Mouse (Mus musculus) limb, embryonic 14.5 days (tissue): Measurements from ENCODE around the gene Gdf1. TPM values are rescaled to one million over a fixed set of nuclear protein-coding genes. Genes with fewer than 3 reads are reported as not detected.

Experiments used
- ATAC-seq: fragments of 200-750 bp; cut with Nextera tagmentation; 2 replicates; pipeline ENCODE4 v1.8.0; 2017; ENCODE audit warnings: low read depth, moderate number of reproducible peaks, moderate TSS enrichment; ENCODE audit not compliant: low FRiP score
- DNase-seq: peaks from one replicate; pipeline ENCODE4 v3.0.0-alpha.2; 2015; ENCODE audit warnings: low spot score
- H3K27ac ChIP-seq: fragments of 300-500 bp; sonication (generic); replicated peaks from 2 replicates; pipeline ENCODE4 v1.5.1; 2014; ENCODE audit warnings: low read depth, mild to moderate bottlenecking, low read length, moderate library complexity, mixed read lengths
- H3K27me3 ChIP-seq: fragments of 300-500 bp; sonication (generic); 2 replicates; pipeline ENCODE4 v1.6.1; 2014; ENCODE audit warnings: low read length, mixed read lengths; ENCODE audit not compliant: control insufficient read depth, insufficient read depth
- H3K36me3 ChIP-seq: fragments of 300-500 bp; sonication (generic); 2 replicates; pipeline ENCODE4 v1.6.1; 2014; ENCODE audit warnings: mild to moderate bottlenecking, low read length, moderate library complexity, mixed read lengths; ENCODE audit not compliant: control insufficient read depth, insufficient read depth
- H3K4me1 ChIP-seq: fragments of 300-500 bp; sonication (generic); 2 replicates; pipeline ENCODE4 v1.6.1; 2014; ENCODE audit warnings: antibody characterized with exemption, low read length, mixed read lengths; ENCODE audit not compliant: control insufficient read depth, insufficient read depth
- H3K4me2 ChIP-seq: fragments of 300-500 bp; sonication (generic); replicated peaks from 2 replicates; pipeline ENCODE4 v1.6.1; 2014; ENCODE audit warnings: low read depth, mild to moderate bottlenecking, low read length, moderate library complexity; ENCODE audit not compliant: severe bottlenecking
- H3K4me3 ChIP-seq: fragments of 300-500 bp; sonication (generic); replicated peaks from 2 replicates; pipeline ENCODE4 v1.5.1; 2014; ENCODE audit warnings: low read length
- H3K9ac ChIP-seq: fragments of 300-500 bp; sonication (generic); 2 replicates; pipeline ENCODE4 v1.6.1; 2014; ENCODE audit warnings: mild to moderate bottlenecking, low read depth, low read length, moderate library complexity; ENCODE audit not compliant: severe bottlenecking
- H3K9me3 ChIP-seq: fragments of 300-500 bp; sonication (generic); 2 replicates; pipeline ENCODE4 v1.6.1; 2016; ENCODE audit warnings: low read length; ENCODE audit not compliant: control insufficient read depth
- POLR2A ChIP-seq: fragments of 200-500 bp; IDR thresholded peaks from 2 replicates; pipeline ENCODE4 v1.8.0; 2012; ENCODE audit warnings: inconsistent platforms, mild to moderate bottlenecking, moderate library complexity, borderline replicate concordance; ENCODE audit not compliant: insufficient read depth, insufficient read length; ENCODE audit errors: extremely low read depth
- WGBS: fragments of 180-500 bp; shearing (Covaris S2); extraction: QIAGEN DNeasy Blood & Tissue Kit; methylation state at CpG from one replicate; pipeline ENCODE4 v1.1.7; 2014; 5-methylcytosine and 5-hydroxymethylcytosine counted together
- polyA plus RNA-seq, 2 experiments: library from polyadenylated mRNA; depleted of rRNA in 1 of 2; stranded (reverse) in 1 of 2; unstranded in 1 of 2; fragments of >200 nt; fragmentation: Nextera tagmentation in 1 of 2; extraction: Ambion mirVana in 1 of 2; gene quantifications; 2 replicates each; pipeline versions ENCODE4 v1.2.1 to v1.2.3; 2012 to 2014

The Gdf1 gene
- polyA plus RNA-seq, 2 experiments = 1.2 to 5.4 TPM

GRCm38 (mm10) chr8:70285304-70285703 is 44.3 kb upstream of the Gdf1 start:
- WGBS = 92% methylated on average over 15 of the region's 15 CpGs

DNA sequence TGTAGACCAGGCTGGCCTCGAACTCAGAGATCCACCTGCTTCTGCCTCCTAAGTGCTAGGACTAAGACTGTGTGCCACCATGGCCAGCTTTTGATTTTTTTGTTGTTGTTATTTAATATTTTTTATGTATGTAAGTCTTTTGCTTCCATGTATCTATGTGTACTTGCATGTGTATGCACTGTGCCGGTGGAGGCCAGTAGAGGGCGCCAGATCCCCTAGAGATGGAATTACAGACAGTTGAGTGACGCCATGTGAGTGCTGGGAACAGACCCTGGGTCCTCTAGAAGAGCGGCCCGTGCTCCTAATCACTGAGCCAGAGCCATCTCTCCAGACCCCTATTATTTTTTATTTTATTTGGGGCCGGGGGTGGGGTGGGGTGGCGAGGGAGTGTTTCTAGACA is 42.9 kb upstream of the Gdf1 start:
- H3K4me2 ChIP-seq = no peak overlapping the region
- DNase-seq (no peak), ATAC-seq (no peak)
- H3K36me3 ChIP-seq = peaks cover 62% of the 10 kb centered on the region
- H3K9ac ChIP-seq = no peak overlapping the region
- no peak overlapping the region for H3K4me3 ChIP-seq
- H3K27me3 ChIP-seq = no peaks in the 10 kb centered on the region
- peaks cover 4% of the 10 kb centered on the region for H3K4me1 ChIP-seq
- no peak overlapping the region for H3K27ac ChIP-seq
- no peak for TF ChIP-seq POLR2A
- H3K9me3 ChIP-seq = no peaks in the 10 kb centered on the region
- WGBS = 87% methylated on average over 8 of the region's 8 CpGs

More at GRCm38 (mm10) chr8:70285304-70285703, 44.3 kb upstream of the Gdf1 start:
- Histone ChIP-seq H3K4me1 (peaks cover 4% of the 10 kb centered on the region), H3K9ac (no peak overlapping the region), H3K27ac (no peak overlapping the region), H3K27me3 (no peaks in the 10 kb centered on the region), H3K4me2 (no peak overlapping the region), H3K36me3 (peaks cover 48% of the 10 kb centered on the region), H3K4me3 (no peak overlapping the region), H3K9me3 (no peaks in the 10 kb centered on the region)
- DNase-seq = no peak
- no peak for TF ChIP-seq POLR2A
- no peak for ATAC-seq

GRCm38 (mm10) chr8:70293988-70294405 is 35.6 kb upstream of the Gdf1 start:
- Histone ChIP-seq H3K4me2 (no peak overlapping the region), H3K36me3 (peaks cover 92% of the 10 kb centered on the region), H3K4me1 (no peaks in the 10 kb centered on the region), H3K27ac (no peak overlapping the region; the same call in 1 of the 2 replicates), H3K9me3 (no peaks in the 10 kb centered on the region), H3K27me3 (no peaks in the 10 kb centered on the region), H3K4me3 (no peak overlapping the region), H3K9ac (no peak overlapping the region)
- no peak for TF ChIP-seq POLR2A
- WGBS = 58% methylated on average over 5 of the region's 5 CpGs
- no peak for ATAC-seq
- DNase-seq = no peak

DNA sequence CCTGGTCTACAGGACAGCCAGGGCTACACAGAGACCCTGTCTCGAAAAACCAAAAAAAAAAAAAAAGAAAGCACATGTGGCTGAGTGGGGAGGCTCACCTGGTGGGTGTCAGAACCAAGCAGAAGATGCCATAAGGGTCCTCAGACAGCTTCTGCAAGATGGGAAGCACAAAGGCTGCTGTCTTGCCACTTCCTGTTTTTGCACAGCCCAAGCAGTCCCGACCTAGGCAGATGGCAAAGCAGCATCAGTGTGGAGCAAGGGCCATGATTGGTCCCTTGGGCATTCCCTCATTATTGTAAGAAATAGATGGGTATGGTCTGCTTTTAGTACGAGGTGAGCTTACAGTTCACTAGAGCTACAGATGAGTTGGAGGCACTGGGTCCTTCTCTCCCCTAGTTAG is 28.7 kb upstream of the Gdf1 start:
- ATAC-seq = no peak
- Histone ChIP-seq H3K4me3 (no peak overlapping the region), H3K36me3 (peaks cover 56% of the 10 kb centered on the region)

GRCm38 (mm10) chr8:70302358-70302890 is 27.2 kb upstream of the Gdf1 start, which contains the start of the genes Ddx49 and Cope:
Ddx49 (minus strand) TSS chr8:70302489.
Cope (plus strand) TSS chr8:70302518.
- Histone ChIP-seq H3K27ac (peak within 1 kb of the TSS; percentile 82), H3K9me3 (no peaks in the 10 kb centered on the region), H3K27me3 (no peaks in the 10 kb centered on the region), H3K36me3 (peaks cover 56% of the 10 kb centered on the region), H3K4me3 (peak within 1 kb of the TSS; percentile 91), H3K4me2 (peak within 1 kb of the TSS; percentile 77), H3K4me1 (peaks cover 14% of the 10 kb centered on the region), H3K9ac (peak within 1 kb of the TSS; percentile 72)
- 0 out of 2 replicates have a peak, but pooled peaks have one; percentile 4 for TF ChIP-seq POLR2A
- DNase-seq (peak; percentile 97), ATAC-seq (peak; percentile 94)
- 0% methylated on average over 40 of the region's 40 CpGs for WGBS

More for the DNA sequence above, 28.7 kb upstream of the Gdf1 start:
- H3K27me3 ChIP-seq = no peaks in the 10 kb centered on the region
- no peaks in the 10 kb centered on the region for H3K9me3 ChIP-seq
- 93% methylated on average over 3 of the region's 3 CpGs for WGBS
- peaks cover 14% of the 10 kb centered on the region for H3K4me1 ChIP-seq
- H3K4me2 ChIP-seq = no peak overlapping the region
- no peak for DNase-seq
- TF ChIP-seq POLR2A = no peak
- H3K9ac ChIP-seq = no peak overlapping the region
- no peak overlapping the region for H3K27ac ChIP-seq
